Mouse (Mus musculus) spleen, postnatal 10 days (tissue): ENCODE results near the gene Smad3.

Experiments used
- DNase-seq, 2 experiments: peaks; one replicate each; pipeline ENCODE4 v3.0.0; 2021 to 2022; ENCODE audit warnings: low spot score in 2 of 2

Gene Smad3

GRCm38 (mm10) chr9:63745821-63746632 lies 11.8 kb downstream of the Smad3 start:
- DNase-seq, result peak; percentile 7 to 12

GRCm38 (mm10) chr9:63744595-63744994 lies 13.2 kb downstream of the Smad3 start:
- peak; percentile 7 to 17 for DNase-seq

- DNase-seq, result peak in 1 of 2 experiments; percentile 12
Measured at GRCm38 (mm10) chr9:63743775-63744174, 14.0 kb downstream of the Smad3 start.

- peak in 1 of 2 experiments; percentile 13 for DNase-seq
Measured at GRCm38 (mm10) chr9:63742887-63743660, 14.7 kb downstream of the Smad3 start.

GRCm38 (mm10) chr9:63742318-63742717 lies 15.5 kb downstream of the Smad3 start:
- no peak for DNase-seq

GRCm38 (mm10) chr9:63741792-63742191 lies 16.0 kb downstream of the Smad3 start:
- DNase-seq, result no peak

- peak in 1 of 2 experiments; percentile 52 for DNase-seq
Measured at GRCm38 (mm10) chr9:63740320-63740841, 17.4 kb downstream of the Smad3 start.

- peak in 1 of 2 experiments; percentile 69 for DNase-seq
Measured at GRCm38 (mm10) chr9:63738830-63739229, 19.0 kb downstream of the Smad3 start.

- DNase-seq, result no peak
Measured at GRCm38 (mm10) chr9:63738086-63738701, 19.6 kb downstream of the Smad3 start.

- DNase-seq, result peak in 1 of 2 experiments; percentile 76
Measured at GRCm38 (mm10) chr9:63737426-63737931, 20.3 kb downstream of the Smad3 start.

GRCm38 (mm10) chr9:63734261-63734660 lies 23.5 kb downstream of the Smad3 start:
- DNase-seq, result no peak

- no peak for DNase-seq
Measured at GRCm38 (mm10) chr9:63732700-63733099, 25.1 kb downstream of the Smad3 start.

- DNase-seq, result peak in 1 of 2 experiments; percentile 51
Measured at GRCm38 (mm10) chr9:63731114-63731828, 26.5 kb downstream of the Smad3 start.

GRCm38 (mm10) chr9:63728969-63729368 lies 28.8 kb downstream of the Smad3 start:
- no peak for DNase-seq

GRCm38 (mm10) chr9:63727070-63727469 lies 30.7 kb downstream of the Smad3 start:
- DNase-seq, result no peak

GRCm38 (mm10) chr9:63726088-63727010 lies 31.4 kb downstream of the Smad3 start:
- peak in 1 of 2 experiments; percentile 48 for DNase-seq

- no peak for DNase-seq
Measured at GRCm38 (mm10) chr9:63724750-63725149, 33.0 kb downstream of the Smad3 start.

GRCm38 (mm10) chr9:63722918-63723317 lies 34.9 kb downstream of the Smad3 start:
- DNase-seq, result no peak

- DNase-seq, result no peak
Measured at GRCm38 (mm10) chr9:63722350-63722749, 35.4 kb downstream of the Smad3 start.
